Mouse (Mus musculus): ENCODE results near the gene Accsl. TPM values are rescaled to one million over a fixed set of nuclear protein-coding genes. Genes with fewer than 3 reads are reported as not detected.

Gene Accsl
- polyA plus RNA-seq, 1 experiment: 0.04 TPM

DNA sequence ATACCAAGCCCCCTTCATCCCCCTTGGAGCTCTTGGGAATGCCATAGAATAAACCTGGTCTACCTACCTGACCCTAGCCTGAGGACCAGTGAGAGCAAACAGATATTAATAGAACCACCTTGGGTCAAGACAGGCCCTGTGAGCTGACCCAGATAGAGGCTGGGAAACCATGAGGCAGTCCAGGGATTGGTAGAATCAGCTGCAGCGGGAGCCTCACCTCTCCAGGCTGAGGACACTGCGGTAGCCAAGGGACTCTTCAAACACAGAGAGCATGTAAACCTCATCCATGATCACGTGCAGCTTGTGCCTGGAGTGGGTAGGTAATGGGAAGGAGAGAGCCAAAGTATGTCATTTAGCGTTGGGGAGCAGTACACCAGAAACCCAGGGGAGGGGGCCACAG is 30.0 kb downstream of the Accsl start:
- no peak for DNase-seq (ENCODE audit: low read depth in 1 of 2, low spot score in 2 of 2)
- no peak overlapping the region for H3K27ac ChIP-seq (ENCODE audit: insufficient read depth, low read length)
- H3K4me3 ChIP-seq (ENCODE audit: extremely low read depth, insufficient read depth, insufficient read length): no peak overlapping the region
- no peaks in the 10 kb centered on the region for H3K4me1 ChIP-seq (ENCODE audit: control insufficient read depth, insufficient read depth, insufficient read length)
- no peaks in the 10 kb centered on the region for H3K27me3 ChIP-seq (ENCODE audit: control insufficient read depth, insufficient read depth, low read length)
- 88% methylated on average over 4 of the region's 4 CpGs for WGBS
- peaks cover 10% of the 10 kb centered on the region for H3K36me3 ChIP-seq (ENCODE audit: control insufficient read depth, insufficient read depth, low read length)
- no peak for TF ChIP-seq CTCF (IDR thresholded peaks at IDR 0.05; ENCODE audit: extremely low read depth, insufficient read depth, insufficient read length, insufficient replicate concordance)
- no peak for TF ChIP-seq POLR2A (IDR thresholded peaks at IDR 0.05; ENCODE audit: low read depth, low read length)

- peaks cover 5% of the 10 kb centered on the region; the same call in 1 of the 2 replicates for H3K36me3 ChIP-seq (ENCODE audit: control insufficient read depth, insufficient read depth, low read length)
- 92% methylated on average over 13 of the region's 13 CpGs for WGBS
- DNase-seq (ENCODE audit: low read depth in 1 of 2, low spot score in 2 of 2): no peak
These were observed 32.6 kb downstream of the Accsl start for GRCm38 (mm10) chr2:93836232-93836785.

GRCm38 (mm10) chr2:93835596-93835995 is 33.4 kb downstream of the Accsl start:
- DNase-seq (ENCODE audit: low read depth in 1 of 2, low spot score in 2 of 2): no peak
- TF ChIP-seq CTCF (IDR thresholded peaks at IDR 0.05; ENCODE audit: extremely low read depth, insufficient read depth, insufficient read length, insufficient replicate concordance) (no peak), POLR2A (IDR thresholded peaks at IDR 0.05; ENCODE audit: low read depth, low read length) (no peak)
- Histone ChIP-seq H3K4me3 (ENCODE audit: extremely low read depth, insufficient read depth, insufficient read length) (no peak overlapping the region), H3K27ac (ENCODE audit: insufficient read depth, low read length) (no peak overlapping the region), H3K36me3 (ENCODE audit: control insufficient read depth, insufficient read depth, low read length) (peaks cover 3% of the 10 kb centered on the region; the same call in 1 of the 2 replicates), H3K27me3 (ENCODE audit: control insufficient read depth, insufficient read depth, low read length) (no peaks in the 10 kb centered on the region), H3K4me1 (ENCODE audit: control insufficient read depth, insufficient read depth, insufficient read length) (no peaks in the 10 kb centered on the region)
- WGBS: 88% methylated on average over 11 of the region's 11 CpGs

More at GRCm38 (mm10) chr2:93836232-93836785, 32.6 kb downstream of the Accsl start:
- Histone ChIP-seq H3K27ac (ENCODE audit: insufficient read depth, low read length) (no peak overlapping the region), H3K4me3 (ENCODE audit: extremely low read depth, insufficient read depth, insufficient read length) (no peak overlapping the region), H3K4me1 (ENCODE audit: control insufficient read depth, insufficient read depth, insufficient read length) (no peaks in the 10 kb centered on the region), H3K27me3 (ENCODE audit: control insufficient read depth, insufficient read depth, low read length) (no peaks in the 10 kb centered on the region)
- no peak for TF ChIP-seq CTCF (IDR thresholded peaks at IDR 0.05; ENCODE audit: extremely low read depth, insufficient read depth, insufficient read length, insufficient replicate concordance)
- no peak for TF ChIP-seq POLR2A (IDR thresholded peaks at IDR 0.05; ENCODE audit: low read depth, low read length)

GRCm38 (mm10) chr2:93823519-93823918 is 45.4 kb downstream of the Accsl start:
- TF ChIP-seq CTCF (IDR thresholded peaks at IDR 0.05; ENCODE audit: extremely low read depth, insufficient read depth, insufficient read length, insufficient replicate concordance) (peak; percentile 88; the same call in 1 of the 2 replicates), POLR2A (IDR thresholded peaks at IDR 0.05; ENCODE audit: low read depth, low read length) (no peak)
- Histone ChIP-seq H3K27ac (ENCODE audit: insufficient read depth, low read length) (no peak overlapping the region), H3K4me3 (ENCODE audit: extremely low read depth, insufficient read depth, insufficient read length) (no peak overlapping the region), H3K36me3 (ENCODE audit: control insufficient read depth, insufficient read depth, low read length) (peaks cover under 1% of the 10 kb centered on the region; the same call in 1 of the 2 replicates), H3K4me1 (ENCODE audit: control insufficient read depth, insufficient read depth, insufficient read length) (peaks cover 2% of the 10 kb centered on the region; the same call in 1 of the 2 replicates), H3K27me3 (ENCODE audit: control insufficient read depth, insufficient read depth, low read length) (no peaks in the 10 kb centered on the region)
- 15% methylated on average over 8 of the region's 8 CpGs for WGBS
- DNase-seq (ENCODE audit: low read depth in 1 of 2, low spot score in 2 of 2): peak; percentile 64 to 85

DNA sequence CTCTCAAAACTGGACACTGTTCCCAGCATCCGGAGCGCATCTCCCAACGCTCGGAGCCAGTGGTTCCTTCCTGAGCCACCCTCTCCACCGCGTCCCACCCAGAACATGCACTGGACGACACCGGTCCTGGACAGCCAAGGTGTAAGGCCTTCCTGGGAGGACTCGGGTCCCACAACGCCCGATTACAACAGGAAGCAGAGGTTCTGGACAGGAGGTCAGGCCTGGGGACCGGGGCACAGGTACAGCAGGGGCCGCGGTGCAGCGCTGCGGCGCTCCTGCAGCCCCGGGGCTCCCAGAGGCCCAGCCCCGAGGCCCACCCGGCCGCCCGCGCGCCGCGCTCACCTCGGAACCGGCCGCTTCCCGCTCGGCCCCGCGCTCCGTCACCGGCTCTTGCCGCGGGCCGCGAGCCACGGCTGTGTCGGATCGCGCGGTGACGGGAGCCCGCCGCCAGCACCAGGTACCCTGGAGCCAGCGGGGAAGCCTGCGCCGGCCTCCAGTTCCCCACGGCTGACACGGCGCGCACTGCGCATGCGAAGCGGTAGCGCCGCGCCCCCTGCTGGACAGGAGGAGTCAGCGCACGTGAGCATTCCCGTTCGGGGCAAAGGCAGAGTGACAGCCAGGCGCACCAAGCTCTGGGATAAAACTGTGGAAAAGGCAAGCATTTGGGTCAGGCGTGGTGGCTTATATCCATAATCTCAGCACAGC is 46.8 kb downstream of the Accsl start, which contains the start of gene Ext2:
Gene Ext2 (minus strand): TSS at position 524 of the 705 bp plus-strand sequence.
- H3K36me3 ChIP-seq (ENCODE audit: control insufficient read depth, insufficient read depth, low read length): peaks cover 2% of the 10 kb centered on the region; the same call in 1 of the 2 replicates
- WGBS: 1% methylated on average over 65 of the region's 66 CpGs
- TF ChIP-seq POLR2A (IDR thresholded peaks at IDR 0.05; ENCODE audit: low read depth, low read length) (peak; percentile 24; the same call in 1 of the 2 replicates), CTCF (IDR thresholded peaks at IDR 0.05; ENCODE audit: extremely low read depth, insufficient read depth, insufficient read length, insufficient replicate concordance) (peak; percentile 99)
- H3K27me3 ChIP-seq (ENCODE audit: control insufficient read depth, insufficient read depth, low read length): no peaks in the 10 kb centered on the region
- peaks cover 2% of the 10 kb centered on the region; the same call in 1 of the 2 replicates for H3K4me1 ChIP-seq (ENCODE audit: control insufficient read depth, insufficient read depth, insufficient read length)
- no peak within 1 kb of the TSS for H3K27ac ChIP-seq (ENCODE audit: insufficient read depth, low read length)
- peak; percentile 55 to 85 for DNase-seq (ENCODE audit: low read depth in 1 of 2, low spot score in 2 of 2)
- peak within 1 kb of the TSS; percentile 64 for H3K4me3 ChIP-seq (ENCODE audit: extremely low read depth, insufficient read depth, insufficient read length)

DNA sequence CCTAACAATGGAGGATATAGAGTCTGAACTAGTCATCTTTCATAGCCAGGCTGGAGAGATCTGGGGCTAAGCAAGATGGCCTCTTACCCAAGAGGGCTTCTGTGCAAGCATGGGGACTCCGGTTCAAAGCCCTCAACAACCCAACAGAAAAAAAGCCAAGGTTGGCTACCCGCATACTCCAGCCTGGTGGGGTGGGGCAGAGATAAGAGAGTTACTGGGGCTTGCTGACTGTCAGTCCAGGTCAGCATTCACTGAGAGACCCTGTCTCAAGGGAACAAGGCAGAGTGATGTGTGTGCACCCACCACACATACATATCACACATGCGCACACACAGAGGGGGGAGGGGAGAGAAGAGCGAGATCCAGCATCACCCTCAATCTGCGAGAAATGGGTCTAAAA is 51.2 kb downstream of the Accsl start:
- H3K4me3 ChIP-seq (ENCODE audit: extremely low read depth, insufficient read depth, insufficient read length): no peak overlapping the region
- 94% methylated on average over 5 of the region's 5 CpGs for WGBS
- H3K36me3 ChIP-seq (ENCODE audit: control insufficient read depth, insufficient read depth, low read length): peaks cover 8% of the 10 kb centered on the region; the same call in 1 of the 2 replicates
- H3K27me3 ChIP-seq (ENCODE audit: control insufficient read depth, insufficient read depth, low read length): no peaks in the 10 kb centered on the region
- DNase-seq (ENCODE audit: low read depth in 1 of 2, low spot score in 2 of 2): no peak
- peaks cover 2% of the 10 kb centered on the region; the same call in 1 of the 2 replicates for H3K4me1 ChIP-seq (ENCODE audit: control insufficient read depth, insufficient read depth, insufficient read length)
- no peak for TF ChIP-seq CTCF (IDR thresholded peaks at IDR 0.05; ENCODE audit: extremely low read depth, insufficient read depth, insufficient read length, insufficient replicate concordance)
- TF ChIP-seq POLR2A (IDR thresholded peaks at IDR 0.05; ENCODE audit: low read depth, low read length): no peak
- no peak overlapping the region for H3K27ac ChIP-seq (ENCODE audit: insufficient read depth, low read length)
